Mouse (Mus musculus) B cell, adult 2 months (primary cell): ENCODE data around the gene Spag17.
"Not testable (repeated sequence)": the region's sequence is repeated elsewhere in the genome, so short reads cannot be mapped to it uniquely, and the experiment has no call there.

ENCODE experiments used
- DNase-seq, 2 experiments: peaks; one replicate each; pipeline ENCODE4 v3.0.0; 2022

Gene Spag17

DNA sequence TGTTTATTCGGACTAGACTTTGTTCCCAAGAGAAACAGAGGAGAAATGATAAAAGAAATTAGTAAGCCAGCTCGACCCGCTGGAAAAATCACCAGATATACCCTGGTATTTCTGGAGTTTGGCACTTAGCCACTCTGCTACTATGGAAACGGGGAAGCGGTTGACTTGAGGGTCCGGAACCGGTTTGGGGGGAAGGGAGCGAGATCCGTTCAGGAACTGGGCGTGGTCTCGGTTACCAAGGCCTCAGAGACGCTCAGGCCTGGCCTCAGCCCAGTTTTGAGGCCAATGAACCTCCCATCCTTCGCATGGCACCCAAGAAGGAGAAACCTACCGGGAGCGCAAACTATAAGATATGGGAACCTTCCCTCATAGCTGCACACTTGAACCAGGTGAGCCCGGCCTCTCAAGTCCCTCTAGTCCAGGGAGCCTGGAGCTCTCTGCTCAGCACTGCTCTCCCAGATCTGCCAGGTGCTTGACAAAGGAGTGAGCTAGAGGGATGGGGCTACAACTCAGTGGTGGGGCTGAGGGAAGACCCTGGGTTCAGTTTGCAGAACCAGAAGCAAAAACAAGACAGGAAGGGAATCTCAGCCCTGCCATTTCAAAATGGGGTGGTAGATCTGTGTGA lies at the start of gene Spag17:
Gene Spag17 (plus strand): TSS at position 220 of the 625 bp plus-strand sequence.
- no peak for DNase-seq

GRCm38 (mm10) chr3:99842333-99842732 lies 42.9 kb upstream of the Spag17 start:
- no peak for DNase-seq

DNA sequence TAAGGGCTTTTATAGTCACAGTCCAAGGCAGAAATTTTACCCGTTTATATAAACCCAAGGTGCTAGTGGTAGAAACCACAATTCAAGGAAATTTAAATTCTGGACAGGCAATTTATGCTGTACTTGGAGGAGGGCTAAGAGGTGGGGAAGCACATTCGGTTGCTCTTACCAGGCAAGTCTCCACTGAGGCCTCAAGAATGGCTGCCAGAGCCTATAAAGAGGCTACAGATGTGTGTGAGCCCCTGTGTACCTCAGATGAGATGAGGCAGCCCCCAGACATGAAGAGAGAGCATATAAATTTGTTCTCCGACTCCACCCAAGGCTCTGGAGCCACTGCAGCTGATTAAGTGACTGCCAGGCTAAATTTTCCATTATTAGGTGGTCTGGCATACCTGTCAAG lies 42.4 kb upstream of the Spag17 start:
- DNase-seq = no peak

- no peak for DNase-seq
These were observed 42.0 kb upstream of the Spag17 start for GRCm38 (mm10) chr3:99843233-99843632.

GRCm38 (mm10) chr3:99850926-99851325 lies 34.3 kb upstream of the Spag17 start:
- no peak for DNase-seq

- DNase-seq = no peak
These were observed 30.6 kb upstream of the Spag17 start for GRCm38 (mm10) chr3:99854595-99854994.

DNA sequence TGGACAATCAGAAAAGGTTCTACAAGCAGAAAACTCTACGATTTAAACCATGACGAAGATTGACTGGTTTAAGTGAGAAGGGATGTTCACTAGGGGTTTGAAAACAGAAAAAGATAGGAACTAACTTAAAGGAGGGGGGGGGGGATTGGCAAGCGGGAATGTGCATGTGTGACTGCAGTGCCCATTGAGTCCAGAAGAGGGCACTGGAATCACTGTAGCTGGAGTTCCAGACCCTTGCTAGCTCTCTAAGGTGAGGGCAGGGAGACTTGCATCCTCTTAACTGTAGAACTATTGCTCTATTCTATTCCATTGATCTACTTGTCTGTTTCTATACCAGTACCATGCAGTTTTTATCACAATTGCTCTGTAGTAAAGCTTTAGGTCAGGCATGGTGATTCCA lies 26.3 kb upstream of the Spag17 start:
- no peak for DNase-seq

DNA sequence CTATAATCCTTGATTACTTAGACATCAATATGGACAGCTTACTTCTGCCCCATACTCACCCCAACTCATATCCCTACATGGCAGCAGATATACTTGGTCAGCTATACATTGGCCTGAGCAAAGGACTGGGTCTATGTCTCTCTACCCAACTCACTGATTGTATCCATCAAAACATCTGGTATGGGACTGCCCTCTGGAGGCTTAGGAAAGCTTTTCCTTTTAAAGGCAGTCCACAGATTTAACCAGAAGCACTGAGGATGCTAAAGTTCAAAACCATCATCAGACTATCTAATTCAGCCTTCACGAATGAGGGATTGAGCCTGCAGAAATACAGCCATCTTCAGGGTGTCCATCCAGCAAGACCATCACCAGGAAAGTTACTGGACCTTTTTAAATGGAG lies 20.5 kb upstream of the Spag17 start:
- DNase-seq = no peak

- DNase-seq = no peak
These were observed 10.1 kb upstream of the Spag17 start for GRCm38 (mm10) chr3:99875137-99875536.

GRCm38 (mm10) chr3:99881498-99881897 lies 3.7 kb upstream of the Spag17 start:
- no peak for DNase-seq

DNA sequence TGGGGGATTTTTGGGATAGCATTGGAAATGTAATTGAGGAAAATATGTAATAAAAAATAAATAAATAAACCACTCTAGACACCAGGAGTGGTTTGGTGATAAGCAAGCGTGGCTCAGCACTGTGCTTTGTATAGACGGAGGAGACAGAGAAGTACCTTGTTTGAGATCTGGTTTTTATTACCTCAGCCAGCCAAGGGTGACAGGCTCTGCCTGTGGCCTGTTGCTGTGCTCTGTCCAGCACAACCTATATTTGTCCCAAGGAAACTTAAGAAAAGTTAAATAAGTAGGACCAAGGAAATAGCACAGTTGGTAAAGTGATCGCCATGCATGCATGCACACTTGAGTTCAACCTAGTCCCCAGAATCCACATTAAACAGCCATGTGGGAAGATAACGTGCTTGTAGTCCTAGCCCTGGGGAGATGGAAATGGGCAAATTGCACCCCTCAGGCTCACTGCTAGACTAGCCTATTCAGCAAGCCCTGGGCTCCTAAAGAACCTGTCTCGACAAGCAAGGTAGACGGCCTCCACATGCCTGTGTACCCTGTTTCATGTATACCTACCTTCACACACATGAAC lies 1.1 kb upstream of the Spag17 start:
- DNase-seq = no peak

- DNase-seq = not testable (repeated sequence)
These were observed 9.5 kb downstream of the Spag17 start for GRCm38 (mm10) chr3:99894741-99895140.

DNA sequence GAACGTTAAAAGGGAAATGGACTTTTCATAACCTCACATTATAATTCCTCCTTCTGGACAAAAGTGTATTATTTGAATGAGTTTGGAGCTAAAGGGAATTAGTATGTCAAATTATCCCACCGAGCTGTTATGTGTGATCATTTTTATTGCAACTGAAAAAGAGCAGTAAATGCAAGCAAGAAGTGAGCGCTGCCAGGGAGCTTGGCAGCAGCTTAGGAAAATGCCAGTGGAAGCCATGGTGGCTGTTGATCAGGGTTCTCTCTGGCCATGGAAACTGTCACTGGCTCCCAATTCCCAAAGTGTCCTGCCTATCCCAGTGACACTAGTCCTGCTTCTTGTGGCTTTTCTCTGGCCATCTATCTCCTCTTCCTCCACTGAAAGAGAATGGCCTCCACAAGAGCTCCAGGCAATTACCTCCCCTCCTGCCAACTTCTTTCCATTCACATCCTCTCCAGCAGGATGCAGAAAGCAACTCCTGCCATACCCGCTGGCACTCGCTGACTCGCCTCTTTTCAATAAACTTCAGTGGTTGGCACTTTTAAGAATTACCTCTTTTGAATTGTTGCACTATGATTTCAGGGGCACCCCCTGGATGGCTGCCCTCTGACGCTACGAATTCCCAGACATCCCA lies 28.7 kb downstream of the Spag17 start:
- DNase-seq = no peak

- DNase-seq = no peak
These were observed 37.7 kb downstream of the Spag17 start for GRCm38 (mm10) chr3:99922944-99923343.

DNA sequence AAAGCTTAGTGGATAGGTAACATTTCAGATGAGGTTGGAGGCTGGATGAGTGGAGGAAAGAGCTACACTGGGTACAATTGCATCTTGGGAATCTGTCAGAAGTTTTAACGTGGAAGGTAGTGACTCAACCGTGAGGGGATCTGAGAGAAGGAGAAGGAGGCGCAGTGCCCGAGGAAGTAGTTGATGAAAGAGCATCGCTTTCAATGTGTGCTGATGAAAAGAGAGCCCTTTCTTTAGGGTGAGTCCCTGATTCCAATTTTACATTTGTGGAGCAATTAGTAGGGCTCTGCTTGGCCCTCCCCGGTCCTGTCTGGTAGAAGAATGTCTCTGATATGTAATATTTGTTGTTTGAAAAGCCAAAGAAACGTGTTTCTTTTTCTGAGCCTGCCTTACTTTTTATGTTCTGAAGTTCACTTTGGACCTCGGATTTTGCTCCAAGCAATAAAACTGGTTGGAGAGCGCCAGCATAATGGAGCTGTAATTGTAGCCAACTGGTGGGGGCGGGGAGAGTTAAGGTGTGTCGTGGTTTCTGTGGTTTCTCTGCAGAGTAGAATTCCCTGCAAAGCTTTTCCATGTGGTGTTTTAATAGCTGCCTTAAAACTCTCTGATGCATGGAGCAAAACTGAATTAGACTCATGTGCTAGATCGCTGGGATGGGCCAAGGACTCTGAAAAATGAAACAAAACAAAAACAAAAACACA lies 45.9 kb downstream of the Spag17 start:
- no peak for DNase-seq

DNA sequence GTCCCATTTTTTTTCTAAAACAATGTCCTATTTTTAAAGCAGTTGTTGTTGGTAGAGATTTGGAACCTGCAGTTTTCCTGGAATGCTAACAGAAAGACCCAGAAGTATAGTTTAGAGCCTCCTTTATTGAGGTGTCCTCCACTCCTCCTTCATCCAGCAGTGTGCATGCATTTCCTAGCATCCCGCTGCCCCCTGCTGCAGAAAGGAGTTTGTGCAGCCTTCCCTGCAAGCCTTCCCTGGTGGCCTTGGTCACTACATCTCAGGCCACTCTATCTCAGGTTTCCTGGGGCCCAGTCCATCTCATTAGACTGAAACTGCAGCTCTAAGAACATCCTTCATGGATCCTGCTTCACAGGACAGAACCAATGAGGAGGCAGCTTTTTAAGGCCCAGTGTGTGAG lies 51.0 kb downstream of the Spag17 start:
- DNase-seq = no peak

DNA sequence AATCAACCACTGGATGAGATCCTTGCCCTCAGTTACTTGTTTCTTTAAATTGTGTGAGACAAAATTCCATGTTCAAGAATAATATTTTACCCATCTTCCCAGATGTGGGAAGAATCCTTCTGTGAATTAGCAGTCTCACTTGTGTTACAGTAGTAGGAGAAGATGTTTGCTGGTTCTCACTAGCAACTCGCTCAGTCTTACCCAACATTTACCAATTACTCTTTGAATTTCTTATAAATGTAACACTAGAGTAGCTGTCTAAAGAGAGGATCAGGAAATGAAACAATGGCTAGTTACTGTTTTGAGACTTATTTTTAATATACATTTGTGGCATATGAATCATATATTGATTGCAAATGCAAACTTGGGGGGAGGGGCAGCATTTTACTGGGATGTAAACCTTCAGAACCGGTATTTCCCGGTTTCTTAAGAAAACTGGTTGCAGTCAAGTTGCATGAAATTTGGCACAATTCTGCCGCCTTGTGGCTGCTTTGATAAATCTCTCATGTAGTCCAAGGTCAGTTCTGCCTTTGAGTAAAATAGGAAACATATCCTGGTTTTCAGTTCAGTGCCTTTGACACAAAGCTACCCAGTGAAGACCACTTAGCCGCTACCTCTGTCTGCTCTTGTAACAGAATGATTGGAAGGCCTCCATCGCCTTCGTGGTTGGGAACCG lies 53.5 kb downstream of the Spag17 start:
- DNase-seq = no peak

DNA sequence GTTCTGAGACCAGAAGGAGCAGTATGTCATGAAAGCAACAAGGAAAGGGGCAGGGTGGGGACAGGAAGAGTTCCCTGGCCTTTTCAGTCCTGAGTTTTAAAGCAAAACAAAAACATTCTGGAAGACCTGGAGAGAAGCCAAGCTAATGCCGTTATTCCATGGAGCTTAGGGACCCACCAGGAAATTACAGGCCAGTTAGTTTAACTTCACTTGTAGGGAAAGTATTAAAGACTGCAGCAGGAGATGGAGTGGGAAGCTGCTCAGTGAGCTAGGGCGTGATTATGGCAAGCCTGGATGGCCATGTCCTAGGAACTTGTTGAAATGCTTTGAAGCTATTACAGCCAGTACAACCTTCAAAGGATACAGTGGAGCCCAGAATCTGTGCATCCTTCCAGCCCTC lies 60.0 kb downstream of the Spag17 start:
- DNase-seq = no peak

GRCm38 (mm10) chr3:99954039-99954602 lies 68.9 kb downstream of the Spag17 start:
- DNase-seq = no peak

GRCm38 (mm10) chr3:99956517-99956916 lies 71.3 kb downstream of the Spag17 start:
- no peak for DNase-seq

- no peak for DNase-seq
These were observed 74.7 kb downstream of the Spag17 start for GRCm38 (mm10) chr3:99959805-99960485.

DNA sequence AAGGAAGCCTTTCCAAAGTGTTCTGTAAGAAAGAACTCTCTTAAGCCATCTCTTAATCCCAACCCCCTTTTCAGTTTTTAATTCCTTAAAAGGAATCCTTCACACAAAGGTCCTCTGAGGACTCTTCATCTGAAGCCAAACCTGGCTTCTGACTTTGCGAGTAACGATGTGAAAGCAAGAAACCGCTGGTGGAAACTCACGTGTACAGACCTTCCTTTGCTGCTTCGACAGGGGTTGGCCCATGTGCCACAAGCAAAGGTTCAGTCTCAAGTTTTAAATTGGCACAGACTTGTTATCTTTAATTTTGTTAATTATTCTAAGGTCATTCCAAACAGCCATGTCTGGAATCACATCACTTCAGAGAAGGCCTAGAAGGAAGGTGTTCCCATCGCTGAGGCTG lies 79.1 kb downstream of the Spag17 start:
- no peak for DNase-seq
